Mouse (Mus musculus): Measurements from ENCODE around the gene Cdc25b. TPM values are rescaled to one million over a fixed set of nuclear protein-coding genes. Genes with fewer than 3 reads are reported as not detected.

Cdc25b gene
- polyA plus RNA-seq, 1 experiment = 33.1 TPM

- TF ChIP-seq CTCF (IDR thresholded peaks at IDR 0.05; ENCODE audit: borderline replicate concordance, insufficient read depth, low read length) (no peak), POLR2A (IDR thresholded peaks at IDR 0.05; ENCODE audit: low read depth, low read length) (no peak)
- Histone ChIP-seq H3K4me1 (ENCODE audit: control insufficient read depth, insufficient read depth, low read length) (peaks cover 5% of the 10 kb centered on the region; the same call in 1 of the 2 replicates), H3K4me3 (ENCODE audit: insufficient read depth, low read length) (peak overlapping the region; percentile 59), H3K27ac (ENCODE audit: insufficient read depth, low read length) (no peak overlapping the region)
Measured at GRCm38 (mm10) chr2:131187602-131187922, 813 bp downstream of the Cdc25b start.

- no peak overlapping the region for H3K4me3 ChIP-seq (ENCODE audit: insufficient read depth, low read length)
Measured at GRCm38 (mm10) chr2:131188311-131188710, 1.6 kb downstream of the Cdc25b start.

GRCm38 (mm10) chr2:131189521-131190309 is 3.0 kb downstream of the Cdc25b start:
- Histone ChIP-seq H3K4me1 (ENCODE audit: control insufficient read depth, insufficient read depth, low read length) (peaks cover 5% of the 10 kb centered on the region; the same call in 1 of the 2 replicates), H3K4me3 (ENCODE audit: insufficient read depth, low read length) (no peak overlapping the region), H3K27ac (ENCODE audit: insufficient read depth, low read length) (no peak overlapping the region)
- TF ChIP-seq POLR2A (IDR thresholded peaks at IDR 0.05; ENCODE audit: low read depth, low read length) (no peak), CTCF (IDR thresholded peaks at IDR 0.05; ENCODE audit: borderline replicate concordance, insufficient read depth, low read length) (no peak)

More at GRCm38 (mm10) chr2:131188311-131188710, 1.6 kb downstream of the Cdc25b start:
- TF ChIP-seq POLR2A (IDR thresholded peaks at IDR 0.05; ENCODE audit: low read depth, low read length) (no peak), CTCF (IDR thresholded peaks at IDR 0.05; ENCODE audit: borderline replicate concordance, insufficient read depth, low read length) (no peak)
- Histone ChIP-seq H3K4me1 (ENCODE audit: control insufficient read depth, insufficient read depth, low read length) (peaks cover 5% of the 10 kb centered on the region; the same call in 1 of the 2 replicates), H3K27ac (ENCODE audit: insufficient read depth, low read length) (no peak overlapping the region)

GRCm38 (mm10) chr2:131190344-131191004 is 3.7 kb downstream of the Cdc25b start:
- H3K4me3 ChIP-seq (ENCODE audit: insufficient read depth, low read length) = no peak overlapping the region
- no peak overlapping the region for H3K27ac ChIP-seq (ENCODE audit: insufficient read depth, low read length)
- peaks cover 5% of the 10 kb centered on the region; the same call in 1 of the 2 replicates for H3K4me1 ChIP-seq (ENCODE audit: control insufficient read depth, insufficient read depth, low read length)
- no peak for TF ChIP-seq POLR2A (IDR thresholded peaks at IDR 0.05; ENCODE audit: low read depth, low read length)
- TF ChIP-seq CTCF (IDR thresholded peaks at IDR 0.05; ENCODE audit: borderline replicate concordance, insufficient read depth, low read length) = no peak

- TF ChIP-seq POLR2A (IDR thresholded peaks at IDR 0.05; ENCODE audit: low read depth, low read length) (no peak), CTCF (IDR thresholded peaks at IDR 0.05; ENCODE audit: borderline replicate concordance, insufficient read depth, low read length) (no peak)
- no peak overlapping the region for H3K27ac ChIP-seq (ENCODE audit: insufficient read depth, low read length)
- H3K4me1 ChIP-seq (ENCODE audit: control insufficient read depth, insufficient read depth, low read length) = peaks cover 5% of the 10 kb centered on the region; the same call in 1 of the 2 replicates
- H3K4me3 ChIP-seq (ENCODE audit: insufficient read depth, low read length) = no peak overlapping the region
Measured at GRCm38 (mm10) chr2:131191005-131191390, 4.2 kb downstream of the Cdc25b start.

GRCm38 (mm10) chr2:131196606-131197316 is 10.0 kb downstream of the Cdc25b start:
- H3K27ac ChIP-seq (ENCODE audit: insufficient read depth, low read length) = no peak overlapping the region
- H3K4me1 ChIP-seq (ENCODE audit: control insufficient read depth, insufficient read depth, low read length) = no peaks in the 10 kb centered on the region
- TF ChIP-seq POLR2A (IDR thresholded peaks at IDR 0.05; ENCODE audit: low read depth, low read length) (no peak), CTCF (IDR thresholded peaks at IDR 0.05; ENCODE audit: borderline replicate concordance, insufficient read depth, low read length) (no peak)
- H3K4me3 ChIP-seq (ENCODE audit: insufficient read depth, low read length) = no peak overlapping the region

GRCm38 (mm10) chr2:131200710-131201109 is 14.0 kb downstream of the Cdc25b start:
- no peak overlapping the region for H3K4me3 ChIP-seq (ENCODE audit: insufficient read depth, low read length)
- no peak overlapping the region for H3K27ac ChIP-seq (ENCODE audit: insufficient read depth, low read length)
- no peak for TF ChIP-seq POLR2A (IDR thresholded peaks at IDR 0.05; ENCODE audit: low read depth, low read length)
- no peak for TF ChIP-seq CTCF (IDR thresholded peaks at IDR 0.05; ENCODE audit: borderline replicate concordance, insufficient read depth, low read length)
- peaks cover 4% of the 10 kb centered on the region for H3K4me1 ChIP-seq (ENCODE audit: control insufficient read depth, insufficient read depth, low read length)

GRCm38 (mm10) chr2:131201262-131201661 is 14.5 kb downstream of the Cdc25b start:
- TF ChIP-seq CTCF (IDR thresholded peaks at IDR 0.05; ENCODE audit: borderline replicate concordance, insufficient read depth, low read length) (no peak), POLR2A (IDR thresholded peaks at IDR 0.05; ENCODE audit: low read depth, low read length) (no peak)
- no peak overlapping the region for H3K27ac ChIP-seq (ENCODE audit: insufficient read depth, low read length)
- no peak overlapping the region for H3K4me3 ChIP-seq (ENCODE audit: insufficient read depth, low read length)
- peaks cover 4% of the 10 kb centered on the region for H3K4me1 ChIP-seq (ENCODE audit: control insufficient read depth, insufficient read depth, low read length)

- Histone ChIP-seq H3K4me3 (ENCODE audit: insufficient read depth, low read length) (no peak overlapping the region), H3K27ac (ENCODE audit: insufficient read depth, low read length) (peak overlapping the region; percentile 97), H3K4me1 (ENCODE audit: control insufficient read depth, insufficient read depth, low read length) (peaks cover 4% of the 10 kb centered on the region)
- TF ChIP-seq CTCF (IDR thresholded peaks at IDR 0.05; ENCODE audit: borderline replicate concordance, insufficient read depth, low read length) (no peak), POLR2A (IDR thresholded peaks at IDR 0.05; ENCODE audit: low read depth, low read length) (no peak)
Measured at GRCm38 (mm10) chr2:131203816-131204409, 17.2 kb downstream of the Cdc25b start.
